12 mouse cellular contexts compared by ENCODE assay signal in genomic region chr3:81483363-81483762, GRCm38 (mm10).
DNase-seq lines count a peak whose midpoint lies in the region; ATAC-seq and TF ChIP-seq lines count a peak whose summit lies in the region.
"Had no signal": no experiment of that assay in that cellular context is flagged by ENCODE, and none has a peak within 500 bp of the region (broad histone marks: within the 10 kb centered on the region; RNA-seq: fewer than 3 reads in every experiment).

No protein-coding gene starts in this region.

- H3K4me3 ChIP-seq in forebrain, embryonic 14.5 days (ENCODE audit: low read depth, low read length): no peak overlapping the region
- no peak overlapping the region for H3K4me3 ChIP-seq in forebrain, embryonic 11.5 days (ENCODE audit: low read depth, low read length)
- no peak overlapping the region for H3K4me3 ChIP-seq in lung, embryonic 14.5 days (ENCODE audit: low read depth, low read length)
- H3K4me3 ChIP-seq: heart, embryonic 15.5 days; lung, embryonic 15.5 days had no signal

- no peak for ATAC-seq in forebrain, embryonic 14.5 days
- no peak for ATAC-seq in forebrain, embryonic 11.5 days (replicated peaks; ENCODE audit: low FRiP score)
- no peak for ATAC-seq in lung, embryonic 14.5 days (ENCODE audit: insufficient read depth)
- no peak for ATAC-seq in megakaryocyte-erythroid progenitor cell, adult 5-6 weeks (replicated peaks; ENCODE audit: low FRiP score, low TSS enrichment, poor library complexity, severe bottlenecking)

- no peak overlapping the region for H3K27ac ChIP-seq in forebrain, embryonic 14.5 days (ENCODE audit: low read depth, low read length)
- no peak overlapping the region for H3K27ac ChIP-seq in forebrain, embryonic 11.5 days (ENCODE audit: low read depth, low read length)
- no peak overlapping the region for H3K27ac ChIP-seq in lung, embryonic 14.5 days (ENCODE audit: low read depth)
- H3K27ac ChIP-seq: heart, embryonic 15.5 days; lung, embryonic 15.5 days had no signal

- H3K9ac ChIP-seq in forebrain, embryonic 14.5 days (ENCODE audit: low read length): no peak overlapping the region
- no peak overlapping the region for H3K9ac ChIP-seq in forebrain, embryonic 11.5 days (ENCODE audit: low read length)
- no peak overlapping the region for H3K9ac ChIP-seq in lung, embryonic 14.5 days
- H3K9ac ChIP-seq: heart, embryonic 15.5 days; lung, embryonic 15.5 days had no signal

- H3K4me2 ChIP-seq in forebrain, embryonic 14.5 days (ENCODE audit: low read length): no peak overlapping the region
- H3K4me2 ChIP-seq in forebrain, embryonic 11.5 days (ENCODE audit: low read depth, low read length, severe bottlenecking): no peak overlapping the region
- no peak overlapping the region for H3K4me2 ChIP-seq in lung, embryonic 14.5 days
- H3K4me2 ChIP-seq: heart, embryonic 15.5 days; lung, embryonic 15.5 days had no signal

- H3K36me3 ChIP-seq in forebrain, embryonic 14.5 days (ENCODE audit: control insufficient read depth, insufficient read depth, low read length): no peaks in the 10 kb centered on the region
- no peaks in the 10 kb centered on the region for H3K36me3 ChIP-seq in forebrain, embryonic 11.5 days (ENCODE audit: control insufficient read depth, insufficient read depth, low read length)
- no peaks in the 10 kb centered on the region for H3K36me3 ChIP-seq in lung, embryonic 14.5 days (ENCODE audit: insufficient read depth)
- H3K36me3 ChIP-seq: G1E; heart, embryonic 15.5 days; lung, embryonic 15.5 days had no signal

- peak; percentile 54 for TF ChIP-seq CTCF in lung, embryonic 14.5 days (IDR thresholded peaks at IDR 0.05; ENCODE audit: low read depth)

- WGBS in forebrain, embryonic 14.5 days: 61% methylated on average over 2 of the region's 2 CpGs
- WGBS in forebrain, embryonic 11.5 days: 78% methylated on average over 2 of the region's 2 CpGs
- WGBS in lung, embryonic 14.5 days: 53% methylated on average over 2 of the region's 2 CpGs

- no peaks in the 10 kb centered on the region for H3K9me3 ChIP-seq in forebrain, embryonic 14.5 days (replicated peaks; ENCODE audit: control insufficient read depth, low read length)
- H3K9me3 ChIP-seq in forebrain, embryonic 11.5 days (ENCODE audit: control insufficient read depth, low read length): no peaks in the 10 kb centered on the region
- no peaks in the 10 kb centered on the region; the same call in 1 of the 2 replicates for H3K9me3 ChIP-seq in lung, embryonic 14.5 days (ENCODE audit: low read depth, low read length)
- H3K9me3 ChIP-seq: G1E; heart, embryonic 15.5 days; lung, embryonic 15.5 days had no signal

- no peaks in the 10 kb centered on the region for H3K27me3 ChIP-seq in forebrain, embryonic 14.5 days (replicated peaks; ENCODE audit: control insufficient read depth, insufficient read depth, low read length)
- no peaks in the 10 kb centered on the region for H3K27me3 ChIP-seq in forebrain, embryonic 11.5 days (ENCODE audit: control insufficient read depth, insufficient read depth, low read length)
- no peaks in the 10 kb centered on the region for H3K27me3 ChIP-seq in lung, embryonic 14.5 days (ENCODE audit: insufficient read depth, low read length)
- H3K27me3 ChIP-seq: heart, embryonic 15.5 days; lung, embryonic 15.5 days had no signal

- no peaks in the 10 kb centered on the region for H3K4me1 ChIP-seq in forebrain, embryonic 14.5 days (ENCODE audit: control insufficient read depth, insufficient read depth, low read length)
- H3K4me1 ChIP-seq in forebrain, embryonic 11.5 days (replicated peaks; ENCODE audit: control insufficient read depth, insufficient read depth, low read length): no peaks in the 10 kb centered on the region
- no peaks in the 10 kb centered on the region for H3K4me1 ChIP-seq in lung, embryonic 14.5 days (ENCODE audit: insufficient read depth)
- H3K4me1 ChIP-seq: heart, embryonic 15.5 days; lung, embryonic 15.5 days had no signal

- peak; percentile 9 for DNase-seq in forebrain, embryonic 14.5 days (ENCODE audit: low spot score)
- DNase-seq in forebrain, embryonic 11.5 days (ENCODE audit: low spot score): no peak
- DNase-seq in lung, embryonic 14.5 days: peak; percentile 52
- no peak for DNase-seq in lung, postnatal 4 days
- peak; percentile 20 for DNase-seq in adrenal gland, adult 8-10 months
- DNase-seq in kidney, postnatal 36 days: peak; percentile 4 to 33
- no peak for DNase-seq in urinary bladder, postnatal 10 days (ENCODE audit: low spot score)
- DNase-seq: thymus, postnatal 4 days had no signal

Comparison
In these comparisons a context has a peak if more than half of its experiments do, and no peak if none do; other contexts are left out.
1. DNase-seq: peak in forebrain, embryonic 14.5 days (single experiment), lung, embryonic 14.5 days (single experiment), adrenal gland, adult 8-10 months (single experiment) and kidney, postnatal 36 days (2 of 2); none in forebrain, embryonic 11.5 days (single experiment), lung, postnatal 4 days (0 of 2) and urinary bladder, postnatal 10 days (single experiment).